Mouse (Mus musculus) limb, embryonic 10.5 days (tissue): ENCODE results near the gene Odf4. TPM values are rescaled to one million over a fixed set of nuclear protein-coding genes. Genes with fewer than 3 reads are reported as not detected.

Experiments used
- DNase-seq: peaks from one replicate; pipeline ENCODE4 v3.0.0-alpha.2; 2017; ENCODE audit warnings: low spot score
- H3K27ac ChIP-seq: fragments of 300-500 bp; sonication (generic); 2 replicates; pipeline ENCODE4 v1.5.1; 2016; ENCODE audit warnings: mild to moderate bottlenecking
- H3K27me3 ChIP-seq: fragments of 300-500 bp; sonication (generic); 2 replicates; pipeline ENCODE4 v1.6.1; 2016; ENCODE audit warnings: low read depth, mild to moderate bottlenecking; ENCODE audit not compliant: poor library complexity, severe bottlenecking
- H3K36me3 ChIP-seq: fragments of 300-500 bp; sonication (generic); 2 replicates; pipeline ENCODE4 v1.6.1; 2016; ENCODE audit warnings: mild to moderate bottlenecking, moderate library complexity
- H3K4me1 ChIP-seq: fragments of 300-500 bp; sonication (generic); 2 replicates; pipeline ENCODE4 v1.6.1; 2016
- H3K4me3 ChIP-seq: fragments of 300-500 bp; sonication (generic); 2 replicates; pipeline ENCODE4 v1.5.1; 2016; ENCODE audit warnings: mild to moderate bottlenecking, moderate library complexity
- H3K9me3 ChIP-seq: fragments of 300-500 bp; sonication (generic); replicated peaks from 2 replicates; pipeline ENCODE4 v1.6.1; 2016; ENCODE audit warnings: mild to moderate bottlenecking
- WGBS: fragments of 180-500 bp; shearing (Covaris S2); methylation state at CpG from one replicate; pipeline ENCODE4 v1.1.7; 2016; 5-methylcytosine and 5-hydroxymethylcytosine counted together
- polyA plus RNA-seq: library from polyadenylated mRNA; unstranded; fragments of >200 nt; fragmentation: Nextera tagmentation; extraction: Ambion mirVana; gene quantifications from 2 replicates; pipeline ENCODE4 v1.2.1, GENCODE M21; 2016

Odf4 gene
- polyA plus RNA-seq, 1 experiment from 2014 or later = not detected

- H3K27me3 ChIP-seq = 0 out of 2 replicates have a peak, but pooled peaks cover 10% of the 10 kb centered on the region
- no peak for DNase-seq
- H3K9me3 ChIP-seq = no peaks in the 10 kb centered on the region
- H3K27ac ChIP-seq = no peak overlapping the region
- H3K4me1 ChIP-seq = peaks cover 14% of the 10 kb centered on the region
- H3K4me3 ChIP-seq = no peak overlapping the region
- 80% methylated on average over 6 of the region's 6 CpGs for WGBS
- H3K36me3 ChIP-seq = peaks cover 6% of the 10 kb centered on the region
Observed at GRCm38 (mm10) chr11:68897838-68898237, 29.0 kb downstream of the Odf4 start.

GRCm38 (mm10) chr11:68897120-68897519, 29.8 kb downstream of the Odf4 start:
- 43% methylated on average over 4 of the region's 4 CpGs for WGBS
- no peaks in the 10 kb centered on the region for H3K9me3 ChIP-seq
- H3K4me1 ChIP-seq = peaks cover 13% of the 10 kb centered on the region
- no peak overlapping the region for H3K27ac ChIP-seq
- H3K27me3 ChIP-seq = 0 out of 2 replicates have a peak, but pooled peaks cover 12% of the 10 kb centered on the region
- H3K4me3 ChIP-seq = no peak overlapping the region
- no peak for DNase-seq
- no peaks in the 10 kb centered on the region for H3K36me3 ChIP-seq

DNA sequence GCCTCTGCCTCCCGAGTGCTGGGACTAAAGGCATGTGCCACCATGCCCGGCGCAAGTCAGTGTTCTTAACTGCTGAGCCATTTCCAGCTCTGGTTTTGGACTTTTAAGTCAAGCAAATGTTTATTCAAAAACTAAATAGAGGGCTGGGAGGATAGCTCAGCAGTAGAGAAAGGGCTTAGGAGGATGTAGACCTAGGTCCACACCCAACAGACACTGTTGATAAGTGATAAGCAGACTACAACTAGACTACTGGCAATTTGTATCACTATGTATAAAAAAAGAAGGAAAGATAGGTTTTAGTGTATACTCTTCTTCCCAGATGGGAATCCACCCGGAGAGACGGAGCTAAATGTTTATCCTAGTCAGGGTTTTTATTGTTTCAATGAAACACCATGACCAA, 30.6 kb downstream of the Odf4 start:
- Histone ChIP-seq H3K36me3 (no peaks in the 10 kb centered on the region), H3K4me3 (no peak overlapping the region), H3K27me3 (0 out of 2 replicates have a peak, but pooled peaks cover 12% of the 10 kb centered on the region), H3K27ac (no peak overlapping the region), H3K9me3 (no peaks in the 10 kb centered on the region), H3K4me1 (peaks cover 13% of the 10 kb centered on the region)
- DNase-seq = no peak
- WGBS = 95% methylated on average over 5 of the region's 5 CpGs

DNA sequence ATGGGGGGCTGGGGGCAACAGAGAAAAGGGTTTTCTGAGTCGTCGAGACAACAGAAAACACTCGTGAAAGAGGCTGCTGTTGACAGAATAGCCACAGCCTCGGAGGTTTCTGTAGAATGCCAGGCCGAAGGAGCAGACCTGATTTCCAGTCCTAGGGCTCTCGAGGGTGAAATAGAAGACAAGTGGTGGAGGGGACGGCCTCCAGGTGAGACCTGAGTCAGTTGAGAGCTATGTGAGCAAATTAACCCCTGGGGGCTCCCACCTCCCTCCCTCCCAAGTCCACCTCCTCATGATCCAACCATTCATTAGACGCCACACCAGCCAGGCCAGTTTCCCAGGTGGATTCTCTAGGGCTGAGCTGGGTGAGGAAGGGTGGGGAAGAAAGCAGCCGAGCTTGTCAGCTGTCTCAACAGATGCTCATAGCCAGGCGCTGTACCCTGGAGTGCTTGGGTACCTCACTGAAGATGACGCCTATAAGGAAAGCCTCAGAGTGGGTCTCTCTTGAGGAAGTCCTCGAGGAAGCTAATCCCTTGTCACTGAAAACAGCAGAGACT, 32.9 kb downstream of the Odf4 start:
- Histone ChIP-seq H3K9me3 (no peaks in the 10 kb centered on the region), H3K4me1 (peaks cover 7% of the 10 kb centered on the region), H3K36me3 (no peaks in the 10 kb centered on the region), H3K4me3 (no peak overlapping the region), H3K27me3 (0 out of 2 replicates have a peak, but pooled peaks cover 6% of the 10 kb centered on the region), H3K27ac (no peak overlapping the region)
- 75% methylated on average over 12 of the region's 12 CpGs for WGBS
- no peak for DNase-seq

DNA sequence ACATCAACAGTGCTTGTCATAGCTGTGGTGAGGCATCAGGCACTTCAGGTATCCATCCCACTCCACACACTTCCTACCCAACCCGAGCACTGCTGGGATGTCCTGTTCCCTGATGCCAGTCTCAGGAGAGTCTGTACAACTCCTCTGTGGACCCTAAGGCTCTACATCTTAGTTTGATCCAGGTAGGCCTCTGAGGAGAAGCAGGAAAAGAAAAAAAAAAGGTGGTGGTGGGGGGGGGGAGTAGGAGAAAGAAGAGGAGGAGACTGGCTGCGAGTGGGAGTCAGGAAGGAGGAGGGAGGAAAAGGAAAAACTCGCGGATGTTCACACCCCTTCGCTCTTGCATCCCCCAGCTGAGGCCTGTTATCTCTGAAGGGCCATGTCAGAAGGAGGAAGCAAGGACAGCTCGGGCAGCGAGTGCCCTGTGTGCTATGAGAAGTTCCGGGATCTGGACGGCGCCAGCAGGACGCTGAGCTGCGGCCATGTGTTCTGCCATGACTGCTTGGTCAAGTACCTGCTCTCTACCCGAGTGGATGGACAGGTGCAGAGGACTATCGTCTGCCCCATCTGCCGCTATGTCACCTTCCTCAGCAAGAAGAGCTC, 34.5 kb downstream of the Odf4 start:
- no peaks in the 10 kb centered on the region for H3K36me3 ChIP-seq
- WGBS = 77% methylated on average over 15 of the region's 15 CpGs
- H3K9me3 ChIP-seq = no peaks in the 10 kb centered on the region
- H3K27ac ChIP-seq = no peak overlapping the region
- no peak for DNase-seq
- peaks cover 12% of the 10 kb centered on the region for H3K4me1 ChIP-seq
- 0 out of 2 replicates have a peak, but pooled peaks cover 6% of the 10 kb centered on the region for H3K27me3 ChIP-seq
- no peak overlapping the region for H3K4me3 ChIP-seq

- Histone ChIP-seq H3K27me3 (0 out of 2 replicates have a peak, but pooled peaks cover 6% of the 10 kb centered on the region), H3K4me3 (no peak overlapping the region), H3K27ac (no peak overlapping the region), H3K9me3 (no peaks in the 10 kb centered on the region), H3K36me3 (no peaks in the 10 kb centered on the region), H3K4me1 (peaks cover 12% of the 10 kb centered on the region)
- 88% methylated on average over 5 of the region's 5 CpGs for WGBS
- no peak for DNase-seq
Observed at GRCm38 (mm10) chr11:68891823-68892222, 35.1 kb downstream of the Odf4 start.

GRCm38 (mm10) chr11:68890625-68891024, 36.3 kb downstream of the Odf4 start:
- Histone ChIP-seq H3K36me3 (no peaks in the 10 kb centered on the region), H3K9me3 (no peaks in the 10 kb centered on the region), H3K4me1 (peaks cover 12% of the 10 kb centered on the region), H3K4me3 (no peak overlapping the region), H3K27ac (no peak overlapping the region), H3K27me3 (0 out of 2 replicates have a peak, but pooled peaks cover 6% of the 10 kb centered on the region)
- 52% methylated on average over 2 of the region's 2 CpGs for WGBS
- DNase-seq = no peak

DNA sequence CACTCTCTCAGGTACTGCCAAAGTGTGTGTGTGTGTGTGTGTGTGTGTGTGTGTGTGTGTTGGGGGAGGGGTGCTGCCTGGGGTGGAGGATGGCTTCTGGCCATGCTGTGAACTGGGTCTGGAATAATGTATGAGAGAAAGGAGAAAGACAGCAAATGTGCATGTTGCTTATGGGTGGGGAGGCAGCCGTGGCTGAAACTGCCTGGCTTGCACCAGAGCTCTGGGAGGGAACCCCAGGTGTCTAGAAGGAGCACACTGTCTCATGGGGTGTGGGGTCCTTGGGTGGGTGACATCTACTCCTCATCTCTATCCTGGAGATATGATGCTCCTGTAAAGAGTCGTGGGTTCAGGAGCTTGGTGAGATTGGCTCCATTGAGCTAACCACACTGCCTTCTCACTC, 38.2 kb downstream of the Odf4 start:
- Histone ChIP-seq H3K4me1 (peaks cover 12% of the 10 kb centered on the region), H3K9me3 (no peaks in the 10 kb centered on the region), H3K36me3 (no peaks in the 10 kb centered on the region), H3K4me3 (no peak overlapping the region), H3K27ac (no peak overlapping the region), H3K27me3 (0 out of 2 replicates have a peak, but pooled peaks cover 6% of the 10 kb centered on the region)
- 73% methylated on average over 2 of the region's 2 CpGs for WGBS
- DNase-seq = no peak

DNA sequence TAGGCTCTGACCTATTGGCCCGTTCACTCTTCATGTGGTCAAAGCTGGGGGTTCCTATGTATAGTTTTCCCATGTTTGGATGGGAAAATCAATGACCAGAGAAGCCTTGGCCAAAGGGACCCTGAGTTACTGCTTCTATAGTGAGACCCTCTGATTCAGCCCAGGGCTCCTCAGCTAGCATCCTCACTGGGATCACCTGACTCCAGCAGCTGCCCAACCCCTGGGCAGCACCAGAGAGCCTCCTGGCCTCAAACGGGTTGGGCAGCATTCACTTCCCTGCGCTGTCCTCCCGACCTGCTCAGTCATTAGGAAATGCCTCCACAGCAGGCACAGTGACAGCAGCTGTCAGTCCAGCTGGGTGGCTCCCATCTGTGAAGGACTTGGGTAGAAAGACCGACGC, 38.6 kb downstream of the Odf4 start, which contains the start of gene Rnf222:
TSS of gene Rnf222 (plus strand) at position 301 of the 400 bp plus-strand sequence.
- H3K27ac ChIP-seq = no peak within 1 kb of the TSS
- H3K4me1 ChIP-seq = peaks cover 12% of the 10 kb centered on the region
- 0 out of 2 replicates have a peak, but pooled peaks cover 6% of the 10 kb centered on the region for H3K27me3 ChIP-seq
- no peaks in the 10 kb centered on the region for H3K36me3 ChIP-seq
- DNase-seq = no peak
- H3K4me3 ChIP-seq = no peak within 1 kb of the TSS
- no peaks in the 10 kb centered on the region for H3K9me3 ChIP-seq
- 37% methylated on average over 6 of the region's 6 CpGs for WGBS

DNA sequence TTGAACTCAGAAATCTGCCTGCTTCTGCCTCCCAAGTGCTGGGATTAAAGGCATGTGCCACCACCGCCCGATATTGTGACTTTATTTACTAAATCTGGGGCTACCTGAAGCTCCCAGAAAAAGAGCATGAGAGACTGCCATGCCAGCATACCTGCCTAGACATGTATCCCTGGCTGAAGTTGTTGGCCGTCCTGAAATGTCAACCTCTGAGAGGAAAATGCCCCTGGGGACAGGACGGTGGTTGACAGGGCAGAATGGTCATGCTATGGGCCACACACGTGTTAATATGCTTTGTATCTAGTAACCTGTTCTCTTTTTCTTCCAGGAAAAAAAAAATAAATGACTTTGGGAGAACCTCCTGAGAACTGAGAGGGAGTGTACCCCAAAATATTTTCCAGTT, 40.8 kb downstream of the Odf4 start:
- 77% methylated on average over 5 of the region's 5 CpGs for WGBS
- Histone ChIP-seq H3K4me3 (no peak overlapping the region), H3K9me3 (no peaks in the 10 kb centered on the region), H3K27ac (no peak overlapping the region), H3K27me3 (peaks cover 4% of the 10 kb centered on the region; the same call in 1 of the 2 replicates), H3K36me3 (no peaks in the 10 kb centered on the region), H3K4me1 (peaks cover 7% of the 10 kb centered on the region)
- DNase-seq = no peak

DNA sequence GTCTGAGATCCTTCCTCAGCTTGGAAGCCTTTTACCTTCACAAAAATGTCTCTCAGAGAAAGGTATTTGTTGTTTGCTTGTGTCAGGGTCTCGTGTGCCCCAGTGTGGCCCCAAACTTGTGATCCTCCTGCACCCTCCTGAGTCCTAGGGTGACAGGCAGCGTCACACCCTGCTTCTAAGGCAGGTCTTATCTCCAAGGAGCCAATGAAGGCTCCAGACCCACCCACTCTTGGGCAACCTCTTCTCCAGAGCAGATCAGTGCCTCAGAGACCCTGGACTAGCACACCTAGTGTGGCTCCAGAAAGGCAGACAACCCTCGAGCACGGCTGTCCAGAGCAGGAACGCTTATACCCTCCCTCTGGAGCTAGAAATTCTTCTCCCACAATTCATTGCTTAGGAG, 42.5 kb downstream of the Odf4 start:
- Histone ChIP-seq H3K9me3 (no peaks in the 10 kb centered on the region), H3K27ac (no peak overlapping the region), H3K4me1 (peaks cover 7% of the 10 kb centered on the region), H3K36me3 (no peaks in the 10 kb centered on the region), H3K4me3 (no peak overlapping the region), H3K27me3 (peaks cover 4% of the 10 kb centered on the region; the same call in 1 of the 2 replicates)
- DNase-seq = no peak
- WGBS = 77% methylated on average over 5 of the region's 5 CpGs

DNA sequence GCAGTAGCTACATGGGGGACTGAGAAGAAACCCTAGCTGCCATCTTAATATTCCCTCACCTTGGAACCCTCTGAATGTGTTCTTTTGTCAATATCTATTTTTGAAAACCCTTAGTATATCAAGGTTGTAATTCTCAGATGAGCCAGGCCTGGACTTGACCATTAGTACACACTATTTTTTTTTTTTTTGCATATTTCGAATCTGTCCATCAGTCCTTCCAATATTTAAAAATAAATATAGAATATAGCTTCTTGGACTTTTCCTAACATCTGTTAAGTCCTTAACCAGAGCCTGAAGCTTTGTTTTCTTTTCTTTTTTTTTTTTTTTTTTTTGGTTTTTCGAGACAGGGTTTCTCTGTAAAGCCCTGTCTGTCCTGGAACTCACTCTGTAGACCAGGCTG, 43.0 kb downstream of the Odf4 start:
- DNase-seq = no peak
- peaks cover 7% of the 10 kb centered on the region for H3K4me1 ChIP-seq
- H3K4me3 ChIP-seq = no peak overlapping the region
- 80% methylated on average over 2 of the region's 2 CpGs for WGBS
- no peaks in the 10 kb centered on the region for H3K9me3 ChIP-seq
- peaks cover 4% of the 10 kb centered on the region; the same call in 1 of the 2 replicates for H3K27me3 ChIP-seq
- no peaks in the 10 kb centered on the region for H3K36me3 ChIP-seq
- H3K27ac ChIP-seq = no peak overlapping the region

DNA sequence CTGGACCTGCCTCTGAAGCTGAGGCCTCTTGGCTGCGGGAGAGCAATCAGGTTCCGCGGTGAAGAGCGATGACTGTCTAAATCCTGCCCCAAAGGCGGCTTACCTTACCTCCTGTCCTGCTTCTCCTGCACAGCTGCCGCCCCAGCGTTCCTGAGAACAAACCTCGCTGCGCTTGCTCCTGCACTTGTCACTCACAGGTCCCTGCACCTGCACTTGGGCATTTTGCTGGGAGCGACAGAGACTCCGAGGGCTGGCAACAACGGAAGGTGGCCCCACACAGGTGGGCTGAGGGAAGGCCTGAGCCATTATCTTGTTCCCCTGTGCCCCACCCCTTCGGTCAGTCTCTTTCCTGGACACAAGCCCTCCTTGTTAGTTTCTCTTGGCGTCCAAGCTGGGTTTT, 44.8 kb downstream of the Odf4 start:
- DNase-seq = no peak
- H3K4me1 ChIP-seq = peaks cover 3% of the 10 kb centered on the region; the same call in 1 of the 2 replicates

More for the DNA sequence above, 44.8 kb downstream of the Odf4 start:
- Histone ChIP-seq H3K27ac (no peak overlapping the region), H3K4me3 (no peak overlapping the region), H3K36me3 (no peaks in the 10 kb centered on the region), H3K9me3 (no peaks in the 10 kb centered on the region), H3K27me3 (peaks cover 4% of the 10 kb centered on the region; the same call in 1 of the 2 replicates)
- WGBS = 28% methylated on average over 14 of the region's 14 CpGs
